In the genomic region with DNA sequence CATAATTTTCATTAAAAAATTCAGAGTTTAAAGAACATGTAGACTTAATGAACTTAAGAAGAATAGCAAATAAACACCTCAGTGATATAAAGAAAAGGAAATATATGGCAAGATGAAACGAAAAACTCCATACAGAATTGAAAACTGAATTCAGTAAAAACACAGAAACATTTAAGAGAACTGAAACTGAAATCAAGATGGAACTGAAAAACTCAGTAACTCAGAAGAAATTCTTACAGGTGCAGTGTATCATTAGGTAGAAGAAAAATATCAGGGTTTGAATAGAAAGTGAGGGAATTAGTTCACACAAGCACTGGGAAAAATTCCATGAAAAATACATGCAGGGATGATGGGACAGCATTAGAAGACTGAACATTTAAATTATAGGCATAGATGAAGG, we compare ENCODE assay signal across 34 mouse cellular contexts.
"Had no signal": no experiment of that assay in that cellular context is flagged by ENCODE, and none has a peak within 500 bp of the region (broad histone marks: within the 10 kb centered on the region; RNA-seq: fewer than 3 reads in every experiment).

No protein-coding gene starts in this region.

- H3K36me3 ChIP-seq: heart, embryonic 10.5 days; heart, embryonic 12.5 days; heart, embryonic 13.5 days; heart, embryonic 15.5 days; hindbrain, embryonic 10.5 days; hindbrain, embryonic 12.5 days; hindbrain, embryonic 13.5 days; hindbrain, embryonic 15.5 days; intestine, embryonic 15.5 days; kidney, embryonic 15.5 days had no signal

- DNase-seq: heart, postnatal 10 days; heart, postnatal 14 days; heart, postnatal 36 days; heart, postnatal 4 days; kidney, adult 11 months; kidney, adult 18-20 months; kidney, adult 2 months; kidney, adult 8-10 months; kidney, adult 9 months; kidney, postnatal 10 days; kidney, postnatal 14 days; kidney, postnatal 25 days; kidney, postnatal 36 days; kidney, postnatal 4 days; layer of hippocampus, adult 9-11 months; layer of hippocampus, postnatal 36 days had no signal

- H3K4me2 ChIP-seq: heart, embryonic 12.5 days; heart, embryonic 13.5 days; heart, embryonic 15.5 days; hindbrain, embryonic 12.5 days; hindbrain, embryonic 13.5 days; hindbrain, embryonic 14.5 days; hindbrain, embryonic 15.5 days; intestine, embryonic 15.5 days; kidney, embryonic 15.5 days had no signal

- ATAC-seq: hindbrain, embryonic 16.5 days; hindbrain, postnatal 0 days; inflammation-experienced regulatory T-cells, adult 6 months; intestine, embryonic 15.5 days; intestine, embryonic 16.5 days; intestine, postnatal 0 days had no signal

- H3K27me3 ChIP-seq: heart, embryonic 12.5 days; heart, embryonic 13.5 days; heart, embryonic 15.5 days; hindbrain, embryonic 12.5 days; hindbrain, embryonic 13.5 days; hindbrain, embryonic 15.5 days; intestine, embryonic 15.5 days had no signal

- H3K27ac ChIP-seq: heart, embryonic 10.5 days; heart, embryonic 13.5 days; heart, embryonic 15.5 days; hindbrain, embryonic 10.5 days; hindbrain, embryonic 12.5 days; hindbrain, embryonic 13.5 days; hindbrain, embryonic 14.5 days; hindbrain, embryonic 15.5 days; hindbrain, postnatal 0 days; intestine, embryonic 15.5 days; kidney, embryonic 15.5 days; kidney, postnatal 0 days; layer of hippocampus, adult 2 months had no signal

- H3K9me3 ChIP-seq: heart, embryonic 10.5 days; heart, embryonic 12.5 days; heart, embryonic 13.5 days; heart, embryonic 15.5 days; hindbrain, embryonic 10.5 days; hindbrain, embryonic 12.5 days; hindbrain, embryonic 13.5 days; hindbrain, embryonic 15.5 days; intestine, embryonic 15.5 days; kidney, embryonic 15.5 days had no signal

- H3K9ac ChIP-seq: heart, embryonic 12.5 days; heart, embryonic 13.5 days; heart, embryonic 15.5 days; hindbrain, embryonic 12.5 days; hindbrain, embryonic 13.5 days; hindbrain, embryonic 14.5 days; hindbrain, embryonic 15.5 days; intestine, embryonic 15.5 days; kidney, embryonic 15.5 days had no signal

- H3K4me1 ChIP-seq: heart, embryonic 10.5 days; heart, embryonic 12.5 days; heart, embryonic 13.5 days; heart, embryonic 15.5 days; hindbrain, embryonic 10.5 days; hindbrain, embryonic 12.5 days; hindbrain, embryonic 13.5 days; hindbrain, embryonic 15.5 days; intestine, embryonic 15.5 days; kidney, embryonic 15.5 days had no signal

- H3K4me3 ChIP-seq: heart, embryonic 10.5 days; heart, embryonic 12.5 days; heart, embryonic 13.5 days; heart, embryonic 15.5 days; hindbrain, embryonic 10.5 days; hindbrain, embryonic 12.5 days; hindbrain, embryonic 13.5 days; hindbrain, embryonic 15.5 days; intestine, embryonic 15.5 days; kidney, embryonic 15.5 days; layer of hippocampus, adult 2 months had no signal
